Mouse (Mus musculus): ENCODE measurements at regions not wholly inside any gene's neighbourhood (a gene's known extent, or its start where the extent isn't known, plus 50 kb on each side); places are given as distances from the start of the nearest gene placed in this dataset.

GRCm38 (mm10) chr12:77135067-77135466 is 102.9 kb upstream of the Fut8 start:
- Histone ChIP-seq H3K27me3 (no peaks in the 10 kb centered on the region), H3K36me3 (no peaks in the 10 kb centered on the region), H3K4me2 (replicated peaks) (no peak overlapping the region), H3K9me3 (no peaks in the 10 kb centered on the region), H3K4me1 (no peaks in the 10 kb centered on the region), H3K27ac (no peak overlapping the region), H3K4me3 (no peak overlapping the region), H3K9ac (no peak overlapping the region)
- no peak for ATAC-seq (ENCODE audit: insufficient number of reproducible peaks, insufficient read depth, low FRiP score, low TSS enrichment)
- WGBS, result 76% methylated on average over 3 of the region's 3 CpGs

- Histone ChIP-seq H3K4me1 (no peaks in the 10 kb centered on the region), H3K27ac (no peak overlapping the region), H3K27me3 (no peaks in the 10 kb centered on the region), H3K9ac (no peak overlapping the region), H3K4me3 (no peak overlapping the region), H3K4me2 (replicated peaks) (no peak overlapping the region), H3K36me3 (no peaks in the 10 kb centered on the region), H3K9me3 (no peaks in the 10 kb centered on the region)
- 57% methylated on average over 9 of the region's 9 CpGs for WGBS
- ATAC-seq (ENCODE audit: insufficient number of reproducible peaks, insufficient read depth, low FRiP score, low TSS enrichment), result no peak
Measured at GRCm38 (mm10) chr12:77134306-77135010, 103.5 kb upstream of the Fut8 start.

GRCm38 (mm10) chr12:77133465-77134305 is 104.2 kb upstream of the Fut8 start:
- Histone ChIP-seq H3K36me3 (no peaks in the 10 kb centered on the region), H3K9ac (no peak overlapping the region), H3K4me2 (replicated peaks) (no peak overlapping the region), H3K9me3 (no peaks in the 10 kb centered on the region), H3K27ac (no peak overlapping the region), H3K4me1 (no peaks in the 10 kb centered on the region), H3K4me3 (no peak overlapping the region), H3K27me3 (no peaks in the 10 kb centered on the region)
- no peak for ATAC-seq (ENCODE audit: insufficient number of reproducible peaks, insufficient read depth, low FRiP score, low TSS enrichment)
- WGBS, result 69% methylated on average over 5 of the region's 5 CpGs

GRCm38 (mm10) chr12:77131328-77131727 is 106.6 kb upstream of the Fut8 start:
- H3K4me1 ChIP-seq, result no peaks in the 10 kb centered on the region
- no peaks in the 10 kb centered on the region for H3K9me3 ChIP-seq
- no peaks in the 10 kb centered on the region for H3K36me3 ChIP-seq
- WGBS, result 55% methylated on average over 7 of the region's 7 CpGs
- no peak for ATAC-seq (ENCODE audit: insufficient number of reproducible peaks, insufficient read depth, low FRiP score, low TSS enrichment)
- no peak overlapping the region for H3K4me3 ChIP-seq
- no peak overlapping the region for H3K27ac ChIP-seq
- no peak overlapping the region for H3K9ac ChIP-seq
- no peaks in the 10 kb centered on the region for H3K27me3 ChIP-seq
- H3K4me2 ChIP-seq (replicated peaks), result no peak overlapping the region

GRCm38 (mm10) chr12:77130526-77130925 is 107.4 kb upstream of the Fut8 start:
- Histone ChIP-seq H3K27me3 (no peaks in the 10 kb centered on the region), H3K4me3 (no peak overlapping the region), H3K9ac (no peak overlapping the region), H3K4me2 (replicated peaks) (no peak overlapping the region), H3K36me3 (no peaks in the 10 kb centered on the region), H3K4me1 (no peaks in the 10 kb centered on the region), H3K9me3 (no peaks in the 10 kb centered on the region), H3K27ac (no peak overlapping the region)
- no peak for ATAC-seq (ENCODE audit: insufficient number of reproducible peaks, insufficient read depth, low FRiP score, low TSS enrichment)
- WGBS, result 75% methylated on average over 6 of the region's 6 CpGs

- no peaks in the 10 kb centered on the region for H3K4me1 ChIP-seq
- no peak overlapping the region for H3K4me2 ChIP-seq (replicated peaks)
- H3K36me3 ChIP-seq, result no peaks in the 10 kb centered on the region
- 50% methylated on average over 1 of the region's 1 CpGs for WGBS
- H3K4me3 ChIP-seq, result no peak overlapping the region
- ATAC-seq (ENCODE audit: insufficient number of reproducible peaks, insufficient read depth, low FRiP score, low TSS enrichment), result no peak
- H3K27ac ChIP-seq, result no peak overlapping the region
- no peak overlapping the region for H3K9ac ChIP-seq
- H3K27me3 ChIP-seq, result no peaks in the 10 kb centered on the region
- H3K9me3 ChIP-seq, result no peaks in the 10 kb centered on the region
Measured at GRCm38 (mm10) chr12:77124267-77124666, 113.7 kb upstream of the Fut8 start.

GRCm38 (mm10) chr12:77113516-77113915 is 124.4 kb upstream of the Fut8 start:
- WGBS, result 87% methylated on average over 2 of the region's 2 CpGs
- Histone ChIP-seq H3K27me3 (no peaks in the 10 kb centered on the region), H3K27ac (no peak overlapping the region), H3K9ac (no peak overlapping the region), H3K9me3 (no peaks in the 10 kb centered on the region), H3K4me2 (replicated peaks) (no peak overlapping the region), H3K4me3 (no peak overlapping the region), H3K36me3 (no peaks in the 10 kb centered on the region), H3K4me1 (no peaks in the 10 kb centered on the region)
- no peak for ATAC-seq (ENCODE audit: insufficient number of reproducible peaks, insufficient read depth, low FRiP score, low TSS enrichment)

- H3K9me3 ChIP-seq, result no peaks in the 10 kb centered on the region
- no peak overlapping the region for H3K27ac ChIP-seq
- no peaks in the 10 kb centered on the region for H3K27me3 ChIP-seq
- no peaks in the 10 kb centered on the region for H3K36me3 ChIP-seq
- no peak overlapping the region for H3K4me3 ChIP-seq
- H3K4me1 ChIP-seq, result no peaks in the 10 kb centered on the region
- H3K9ac ChIP-seq, result no peak overlapping the region
- no peak for ATAC-seq (ENCODE audit: insufficient number of reproducible peaks, insufficient read depth, low FRiP score, low TSS enrichment)
- no peak overlapping the region for H3K4me2 ChIP-seq (replicated peaks)
- WGBS, result 83% methylated on average over 2 of the region's 2 CpGs
Measured at GRCm38 (mm10) chr12:77112133-77112532, 125.8 kb upstream of the Fut8 start.

GRCm38 (mm10) chr12:77107251-77107650 is 130.7 kb upstream of the Fut8 start:
- 76% methylated on average over 3 of the region's 3 CpGs for WGBS
- H3K4me2 ChIP-seq (replicated peaks), result no peak overlapping the region
- H3K9me3 ChIP-seq, result no peaks in the 10 kb centered on the region
- H3K27me3 ChIP-seq, result no peaks in the 10 kb centered on the region
- H3K4me1 ChIP-seq, result no peaks in the 10 kb centered on the region
- no peak overlapping the region for H3K4me3 ChIP-seq
- no peak overlapping the region for H3K9ac ChIP-seq
- no peak overlapping the region for H3K27ac ChIP-seq
- H3K36me3 ChIP-seq, result no peaks in the 10 kb centered on the region
- ATAC-seq (ENCODE audit: insufficient number of reproducible peaks, insufficient read depth, low FRiP score, low TSS enrichment), result no peak

GRCm38 (mm10) chr12:77105887-77106600 is 131.9 kb upstream of the Fut8 start:
- Histone ChIP-seq H3K4me1 (no peaks in the 10 kb centered on the region), H3K36me3 (no peaks in the 10 kb centered on the region), H3K9ac (no peak overlapping the region), H3K4me3 (no peak overlapping the region), H3K27me3 (no peaks in the 10 kb centered on the region), H3K9me3 (no peaks in the 10 kb centered on the region), H3K27ac (no peak overlapping the region), H3K4me2 (replicated peaks) (no peak overlapping the region)
- ATAC-seq (ENCODE audit: insufficient number of reproducible peaks, insufficient read depth, low FRiP score, low TSS enrichment), result no peak
- 64% methylated on average over 4 of the region's 4 CpGs for WGBS

GRCm38 (mm10) chr12:77100482-77100881 is 137.4 kb upstream of the Fut8 start:
- no peak for ATAC-seq (ENCODE audit: insufficient number of reproducible peaks, insufficient read depth, low FRiP score, low TSS enrichment)
- H3K27ac ChIP-seq, result no peak overlapping the region
- no peak overlapping the region for H3K4me2 ChIP-seq (replicated peaks)
- H3K4me3 ChIP-seq, result no peak overlapping the region
- WGBS, result 89% methylated on average over 2 of the region's 2 CpGs
- no peaks in the 10 kb centered on the region for H3K27me3 ChIP-seq
- H3K4me1 ChIP-seq, result no peaks in the 10 kb centered on the region
- no peaks in the 10 kb centered on the region for H3K36me3 ChIP-seq
- no peak overlapping the region for H3K9ac ChIP-seq
- no peaks in the 10 kb centered on the region for H3K9me3 ChIP-seq

- 87% methylated on average over 5 of the region's 5 CpGs for WGBS
- no peak for ATAC-seq (ENCODE audit: insufficient number of reproducible peaks, insufficient read depth, low FRiP score, low TSS enrichment)
Measured at GRCm38 (mm10) chr12:77099521-77099920, 137.5 kb upstream of the Max start.

More at GRCm38 (mm10) chr12:77099521-77099920, 137.5 kb upstream of the Max start:
- no peaks in the 10 kb centered on the region for H3K4me1 ChIP-seq
- H3K9me3 ChIP-seq, result no peaks in the 10 kb centered on the region
- H3K9ac ChIP-seq, result no peak overlapping the region
- no peaks in the 10 kb centered on the region for H3K36me3 ChIP-seq
- H3K4me2 ChIP-seq (replicated peaks), result no peak overlapping the region
- H3K4me3 ChIP-seq, result no peak overlapping the region
- no peaks in the 10 kb centered on the region for H3K27me3 ChIP-seq
- H3K27ac ChIP-seq, result no peak overlapping the region

Measured in embryonic facial prominence, embryonic 12.5 days (tissue).